Mouse (Mus musculus) forebrain, embryonic 10.5 days (tissue): Measurements from ENCODE around the gene Zfp281. TPM values are rescaled to one million over a fixed set of nuclear protein-coding genes. Genes with fewer than 3 reads are reported as not detected.

Experiments
- polyA plus RNA-seq: library from polyadenylated mRNA; unstranded; fragments of >200 nt; fragmentation: Nextera tagmentation; extraction: Ambion mirVana; gene quantifications from 2 replicates; pipeline ENCODE4 v1.2.1, GENCODE M21; 2016

Zfp281 gene
- polyA plus RNA-seq, 1 experiment from 2014 or later: 24.7 TPM

Other genes starting within 250 kb of the Zfp281 start
- gene Ddx59, start 209.6 kb upstream of the Zfp281 start, polyA plus RNA-seq: 18.5 and 20.1 TPM in 2 replicates
- gene Kif14, start 158.6 kb upstream of the Zfp281 start, polyA plus RNA-seq: 8.8 and 10.0 TPM in 2 replicates